Mouse (Mus musculus): ENCODE measurements at regions not wholly inside any gene's neighbourhood (a gene's known extent, or its start where the extent isn't known, plus 50 kb on each side); places are given as distances from the start of the nearest gene placed in this dataset.

DNA sequence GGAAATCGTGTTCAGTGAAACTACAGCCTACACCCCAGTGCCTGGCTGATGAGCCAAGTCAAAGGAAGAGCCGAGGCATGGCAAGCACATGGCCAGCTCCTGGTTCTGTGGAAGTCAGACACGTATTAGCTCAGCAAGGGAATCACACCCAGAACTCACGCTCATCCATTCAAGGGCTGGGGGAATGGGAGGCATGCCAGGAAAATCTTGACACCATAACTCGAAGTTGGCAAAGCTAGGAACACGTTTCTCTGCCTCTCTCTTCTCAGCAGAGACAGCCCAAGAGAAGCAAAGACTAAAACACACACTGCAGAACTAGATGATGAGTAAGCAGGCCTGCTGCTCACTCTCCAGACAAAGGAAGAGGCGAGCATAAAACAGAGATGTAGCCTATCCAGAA lies 53.5 kb upstream of the Ypel5 start:
- no peak for DNase-seq (ENCODE audit: low spot score in 2 of 2)

DNA sequence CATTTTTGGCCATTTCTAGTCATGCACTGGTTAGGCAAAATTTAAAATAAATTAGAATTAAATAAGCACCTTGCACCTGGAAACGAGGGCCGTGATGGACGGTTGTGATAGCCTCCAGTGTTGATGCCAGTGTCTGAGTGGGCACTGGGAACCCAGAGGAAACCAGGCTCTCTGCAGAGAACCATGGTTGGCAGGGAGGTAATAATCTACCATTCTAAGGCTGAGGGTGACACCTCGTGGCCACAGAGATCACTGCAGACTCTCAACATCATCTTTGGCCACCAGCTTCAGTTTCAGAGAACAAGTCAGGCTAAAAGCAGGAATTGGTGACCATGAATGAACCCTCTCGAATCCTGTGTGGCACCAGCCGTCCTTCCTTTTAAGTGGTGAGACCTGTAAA lies 54.5 kb upstream of the Ypel5 start:
- peak; percentile 47 to 63 for DNase-seq (ENCODE audit: low spot score in 2 of 2)

DNA sequence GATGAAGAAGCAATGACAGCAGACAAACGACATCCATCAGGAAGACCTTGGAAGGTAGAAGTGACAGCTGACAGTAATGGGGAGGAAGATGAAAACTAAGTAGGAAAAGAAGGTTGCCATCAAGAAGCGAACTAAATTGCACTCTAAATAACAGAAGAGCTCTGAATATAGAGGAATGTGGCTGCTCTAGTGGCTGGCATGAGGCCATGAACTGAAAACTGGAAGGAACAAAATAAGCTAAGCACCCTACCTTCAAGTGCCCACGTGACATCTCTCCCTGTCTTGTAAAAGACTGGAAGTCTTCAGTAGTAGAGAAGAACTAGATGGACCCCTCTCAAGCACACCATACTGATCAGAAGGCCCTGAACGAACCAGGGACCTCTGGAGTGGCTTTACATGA lies 68.0 kb upstream of the Ypel5 start:
- no peak for DNase-seq (ENCODE audit: low spot score in 2 of 2)

DNA sequence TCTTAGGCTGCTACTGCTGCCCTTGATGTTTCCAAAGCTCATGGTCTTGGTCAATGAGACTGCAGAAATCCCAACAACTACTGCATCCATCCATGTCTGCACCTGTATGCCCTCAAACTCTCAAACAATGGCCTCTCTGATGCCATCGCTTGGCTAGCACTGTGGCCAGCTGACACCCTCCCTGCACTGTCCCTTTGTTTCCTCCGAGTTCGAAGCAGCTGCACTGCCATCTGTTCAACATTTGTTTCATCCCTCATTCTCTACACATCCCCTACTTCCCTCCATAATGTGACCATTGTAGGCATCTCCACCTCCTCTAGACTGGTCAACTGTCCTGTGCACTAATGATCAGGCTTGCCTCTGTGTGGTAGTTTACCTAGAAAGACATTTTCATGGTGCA lies 75.3 kb upstream of the Ypel5 start:
- no peak for DNase-seq (ENCODE audit: low spot score in 2 of 2)

DNA sequence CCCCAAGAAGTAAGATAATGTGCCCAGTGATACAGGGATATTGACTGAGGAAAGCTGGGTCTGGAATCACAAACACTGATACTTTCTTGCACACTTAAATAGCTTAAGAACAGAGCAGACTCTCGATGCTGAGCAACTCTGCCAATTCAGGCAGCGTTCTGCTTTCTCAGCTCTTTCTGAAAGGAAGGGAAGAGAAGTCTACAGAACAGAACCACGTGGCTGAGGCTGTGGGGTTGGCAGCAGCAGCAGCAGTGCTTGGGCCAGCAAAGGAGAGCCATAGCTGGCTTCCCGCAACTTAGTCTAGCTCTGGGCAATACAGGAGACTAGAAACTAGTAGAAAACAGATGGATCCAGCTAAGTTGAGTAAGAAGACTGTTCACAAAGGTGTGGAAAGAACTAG lies 89.8 kb upstream of the Ypel5 start:
- no peak for DNase-seq (ENCODE audit: low spot score in 2 of 2)

DNA sequence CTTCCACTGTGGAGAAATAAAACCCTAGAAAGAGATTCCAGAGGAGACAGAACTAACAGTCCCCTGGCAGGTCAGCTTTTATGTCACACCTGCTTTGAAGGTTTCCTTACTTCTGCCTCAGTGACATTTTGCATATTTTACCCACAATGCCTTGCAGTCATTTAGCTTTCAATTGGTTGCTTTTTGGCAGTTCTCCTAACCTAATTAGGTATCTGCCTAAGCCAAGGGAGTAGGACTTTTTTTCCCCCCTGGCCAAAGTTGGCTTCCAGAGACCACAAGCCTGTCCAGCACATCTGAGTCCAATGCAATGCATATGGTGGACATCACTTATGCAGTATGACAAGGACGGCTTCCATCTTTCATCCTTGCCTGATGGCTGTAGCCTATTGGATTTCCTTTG lies 103.2 kb upstream of the Ypel5 start:
- no peak for DNase-seq (ENCODE audit: low spot score in 2 of 2)

DNA sequence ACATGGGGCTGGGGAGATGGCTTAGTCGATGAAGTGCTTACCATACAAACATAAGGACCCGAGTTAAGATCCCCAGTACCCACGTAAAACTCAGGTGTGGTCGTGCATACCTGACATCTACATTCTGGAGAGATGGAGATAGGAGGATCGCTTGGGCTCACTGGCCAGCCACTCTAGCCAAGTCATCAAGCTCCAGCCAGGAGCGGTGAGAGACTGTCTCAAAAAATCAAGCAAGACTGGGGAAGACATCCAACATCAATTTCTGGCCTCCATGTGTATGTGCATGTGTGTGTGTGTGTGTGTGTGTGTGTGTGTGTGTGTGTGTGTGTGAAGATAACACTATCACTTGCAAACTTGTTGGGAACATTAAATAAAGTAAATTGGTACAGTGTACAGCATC lies 104.6 kb upstream of the Ypel5 start:
- DNase-seq (ENCODE audit: low spot score in 2 of 2) = no peak

DNA sequence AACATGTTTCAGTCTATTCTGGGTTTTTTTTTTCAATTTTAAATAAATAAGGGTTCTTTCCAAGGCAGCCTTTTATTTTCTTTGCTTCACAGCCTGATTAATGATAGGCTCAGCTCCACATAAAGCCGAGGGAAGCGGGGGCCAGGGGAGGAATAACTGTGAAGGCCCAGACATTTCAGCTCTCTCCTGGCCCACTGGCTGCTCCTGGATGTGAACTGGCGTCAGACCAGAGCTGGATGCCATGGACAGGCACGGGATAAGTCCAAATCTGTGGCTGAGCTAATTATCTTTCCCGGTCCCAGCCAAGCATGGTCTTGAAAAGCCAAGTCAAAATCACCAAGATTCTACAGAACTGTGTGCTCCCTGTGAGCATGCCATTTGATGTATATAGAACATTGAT lies 105.1 kb upstream of the Ypel5 start:
- DNase-seq (ENCODE audit: low spot score in 2 of 2) = no peak

DNA sequence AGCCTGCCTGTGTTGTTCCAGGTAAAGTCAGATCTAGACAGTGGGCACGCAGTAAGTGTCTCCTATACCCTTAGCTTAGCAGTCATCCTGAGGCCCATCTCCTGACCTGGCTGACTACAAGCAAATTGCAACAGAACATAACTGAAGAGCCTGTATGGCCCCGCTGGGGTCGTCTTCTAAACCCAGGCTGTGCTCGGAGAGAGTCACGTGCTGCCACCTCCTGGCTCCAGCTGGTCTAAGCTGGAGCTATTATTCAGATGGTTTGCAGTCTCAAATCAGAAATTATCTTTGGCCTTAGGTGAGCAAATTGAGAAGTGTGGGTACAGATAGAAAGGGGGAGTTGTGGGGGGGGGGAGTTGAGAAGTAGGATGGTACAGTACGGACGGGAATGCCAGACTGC lies 115.5 kb upstream of the Ypel5 start:
- DNase-seq (ENCODE audit: low spot score in 2 of 2) = peak in 1 of 2 experiments; percentile 6

DNA sequence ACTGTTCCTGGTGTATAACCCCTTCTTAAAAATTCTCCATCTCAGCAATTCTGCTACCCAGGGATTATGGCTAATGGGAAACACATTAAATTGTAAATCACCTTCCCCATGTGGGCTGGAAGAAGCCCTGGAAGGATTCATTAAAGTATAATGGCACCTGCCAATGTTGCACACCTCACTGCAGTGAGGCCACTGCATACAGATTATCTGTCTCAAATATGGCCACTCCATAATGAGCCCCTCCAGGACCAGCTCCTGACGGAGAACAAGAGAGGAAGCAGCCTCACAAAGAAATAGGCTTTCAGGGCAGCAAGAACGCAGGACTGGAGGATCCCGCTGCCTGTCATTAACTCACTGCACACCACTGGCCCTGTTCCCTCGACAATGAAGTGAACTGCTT lies 115.2 kb upstream of the Alk start:
- no peak for DNase-seq (ENCODE audit: low spot score in 2 of 2)

DNA sequence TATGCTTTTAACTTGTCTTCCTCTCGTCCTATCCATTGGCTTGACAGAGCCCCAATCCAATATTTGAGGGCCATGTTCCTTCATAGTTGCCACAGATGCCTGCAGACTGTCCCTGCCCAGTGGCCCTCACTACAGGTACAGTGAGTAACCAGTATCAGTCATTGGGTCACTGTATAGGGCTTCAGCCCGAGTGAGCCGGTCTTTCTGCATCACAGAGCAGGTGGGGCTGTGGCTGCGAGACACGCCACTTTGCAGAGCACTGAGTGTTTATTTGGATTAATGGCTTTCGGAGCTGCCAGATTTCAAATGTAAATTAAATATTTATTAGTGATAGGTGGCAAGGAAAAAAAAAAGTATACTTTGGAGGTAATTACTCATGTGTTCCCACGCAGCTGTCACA lies 87.2 kb upstream of the Alk start:
- no peak for DNase-seq (ENCODE audit: low spot score in 2 of 2)

DNA sequence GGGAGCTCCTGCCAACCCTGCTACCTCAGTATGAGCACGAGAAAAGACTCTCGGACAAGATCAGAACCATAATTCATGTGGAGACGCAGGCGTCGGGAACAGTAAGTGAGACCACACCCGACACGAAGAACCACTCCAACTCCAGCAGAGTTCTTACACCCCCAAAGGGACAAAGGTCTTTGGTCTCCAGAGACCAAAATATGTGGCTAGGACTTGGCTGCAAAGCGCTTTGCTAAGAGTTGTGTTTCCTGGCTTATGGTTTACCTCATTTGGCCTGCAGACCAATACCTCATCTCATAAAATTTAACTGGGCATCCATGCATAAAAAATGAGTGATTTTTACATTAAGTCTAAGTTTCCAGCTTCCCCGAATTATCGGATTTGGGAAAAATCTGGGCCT lies 85.2 kb upstream of the Alk start:
- DNase-seq (ENCODE audit: low spot score in 2 of 2) = no peak

DNA sequence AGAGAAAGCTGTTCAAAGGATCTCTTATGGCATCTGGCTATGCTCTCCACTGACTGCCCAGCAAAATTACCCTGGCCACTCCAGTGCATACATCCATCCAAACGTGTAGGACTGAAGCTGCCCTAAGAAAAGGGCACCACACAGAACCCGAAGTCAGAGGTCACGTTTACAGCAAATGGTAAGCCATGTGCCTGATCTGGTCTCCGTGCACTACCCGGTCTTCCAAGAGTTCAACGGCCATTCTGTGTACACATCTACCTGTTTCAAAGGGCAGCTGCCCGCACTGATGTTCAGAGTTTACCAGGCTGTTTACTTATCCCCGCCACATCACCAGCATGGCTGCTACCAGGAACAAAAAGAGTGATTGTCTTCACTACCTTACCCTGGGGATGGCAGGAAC lies 84.4 kb upstream of the Alk start:
- DNase-seq (ENCODE audit: low spot score in 2 of 2) = no peak

DNA sequence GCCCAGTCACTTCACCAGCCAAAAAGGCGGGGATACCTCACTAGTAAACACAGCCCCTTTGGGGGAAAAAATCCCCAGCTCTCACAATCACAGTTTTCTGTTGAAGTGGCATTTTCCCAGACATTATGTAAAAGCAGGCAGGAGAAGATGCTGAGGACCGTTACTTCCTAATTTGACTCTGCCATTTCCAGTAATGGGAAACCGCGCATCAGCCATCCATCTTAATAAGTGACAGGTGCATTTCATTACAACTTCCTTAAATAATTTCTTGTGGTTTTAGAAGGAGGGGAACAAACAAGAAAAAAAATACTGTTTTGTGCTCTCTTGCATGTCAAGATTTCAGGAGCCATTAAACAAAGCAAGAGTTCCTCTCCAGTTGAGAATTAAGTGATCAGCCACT lies 70.2 kb upstream of the Alk start:
- DNase-seq (ENCODE audit: low spot score in 2 of 2) = no peak

DNA sequence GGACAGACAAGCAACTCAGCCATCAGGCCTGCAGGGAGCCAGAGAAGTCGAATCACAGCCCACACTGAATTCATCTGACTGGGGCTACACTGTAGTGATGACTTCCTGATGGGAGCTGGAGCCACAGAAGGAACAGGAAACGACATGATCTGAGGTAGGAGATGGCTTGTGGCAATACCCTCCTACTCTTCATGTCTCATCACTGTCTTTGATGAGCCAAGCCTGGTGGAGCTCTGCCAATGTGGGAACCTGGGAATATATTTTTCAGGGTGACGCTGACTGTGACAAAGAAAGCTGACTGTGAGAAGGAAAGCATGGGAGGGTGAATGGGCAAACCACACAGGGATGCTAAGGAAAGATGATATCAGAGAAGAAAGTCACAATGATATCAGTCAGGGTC lies 67.6 kb upstream of the Alk start:
- DNase-seq (ENCODE audit: low spot score in 2 of 2) = no peak

DNA sequence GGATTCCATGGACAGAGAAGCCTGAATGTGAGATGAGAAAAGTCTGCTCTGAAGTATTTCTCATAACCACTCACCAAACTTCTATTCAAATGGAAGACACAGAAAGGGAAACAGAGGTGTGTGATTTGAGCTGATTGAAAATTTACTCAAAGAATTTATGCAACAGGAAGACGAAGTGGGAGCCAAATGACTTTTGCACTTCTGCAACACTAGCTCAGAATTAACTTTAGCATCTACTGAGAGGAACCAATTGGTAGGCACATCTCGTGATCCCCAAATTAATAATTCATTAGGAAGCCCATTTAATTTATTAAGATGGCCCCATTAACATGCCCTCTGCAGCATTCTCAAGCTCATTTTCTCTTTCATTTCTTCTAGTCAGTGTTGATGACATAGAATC lies 62.5 kb upstream of the Alk start:
- DNase-seq (ENCODE audit: low spot score in 2 of 2) = no peak

DNA sequence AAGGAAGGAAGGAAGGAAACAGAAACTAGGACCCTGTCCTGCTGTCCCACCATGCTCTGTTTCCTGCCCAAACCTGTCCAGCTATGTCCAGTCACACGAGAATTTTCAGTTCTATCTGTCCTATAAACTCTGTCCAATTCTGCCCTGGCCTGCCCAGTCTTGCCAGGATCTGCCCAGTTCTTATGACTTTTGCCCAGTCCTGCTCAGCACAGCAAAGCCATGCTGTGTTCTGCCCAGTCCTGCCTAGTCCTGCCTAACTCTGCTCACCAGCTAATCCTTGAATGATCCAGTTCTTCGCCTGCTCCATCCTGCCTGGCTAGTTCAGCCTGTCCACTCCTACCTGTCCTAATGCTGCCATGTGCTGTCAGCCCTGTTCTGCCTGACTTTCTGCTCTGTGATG lies 57.3 kb upstream of the Alk start:
- peak; percentile 42 to 52 for DNase-seq (ENCODE audit: low spot score in 2 of 2)

DNA sequence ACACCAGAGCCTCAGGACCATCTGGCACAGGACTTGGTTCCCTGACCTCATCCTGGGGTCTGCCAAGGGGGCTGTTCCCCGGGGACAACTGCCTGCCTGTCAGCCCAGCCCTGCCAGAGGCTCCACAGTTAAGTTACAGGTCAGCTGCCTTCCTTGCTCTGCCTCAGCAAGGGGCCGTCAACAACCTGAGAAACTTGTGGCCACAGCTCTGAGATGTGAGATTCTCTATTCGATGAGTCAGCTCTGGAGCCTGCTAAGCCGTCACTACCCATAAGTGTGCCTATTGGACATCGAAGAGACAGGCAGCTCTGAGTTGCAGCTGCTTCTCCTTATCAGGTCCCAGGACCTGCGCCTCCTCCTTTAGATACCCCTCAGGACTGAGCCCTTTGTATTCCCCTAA lies 54.3 kb upstream of the Alk start:
- DNase-seq (ENCODE audit: low spot score in 2 of 2) = no peak

DNA sequence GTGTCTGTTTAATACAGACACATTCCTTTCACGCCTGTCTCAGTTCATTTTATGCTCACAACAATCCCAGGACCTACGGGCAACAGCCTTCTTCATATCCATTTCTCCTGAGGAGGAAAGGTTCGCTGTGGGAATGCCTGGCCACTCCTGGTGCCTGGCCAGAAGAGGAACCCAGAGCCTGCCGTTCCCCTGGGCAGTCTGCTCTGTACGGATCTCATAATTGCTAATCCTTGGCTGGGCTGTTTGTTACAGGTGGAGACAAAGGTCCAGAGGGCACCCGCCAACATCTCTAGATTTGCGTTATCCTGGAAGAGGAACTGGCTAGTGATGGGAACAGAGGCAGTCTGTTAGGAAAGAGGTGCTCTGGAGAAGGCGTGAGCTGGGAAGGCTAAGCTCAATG lies 53.4 kb upstream of the Alk start:
- no peak for DNase-seq (ENCODE audit: low spot score in 2 of 2)
